Mouse (Mus musculus) bone marrow macrophage, adult 2 months (primary cell): ENCODE measurements at regions not wholly inside any gene's neighbourhood (a gene's known extent, or its start where the extent isn't known, plus 50 kb on each side); places are given as distances from the start of the nearest gene placed in this dataset.

Experiments
- CTCF ChIP-seq: IDR thresholded peaks from 2 replicates; pipeline ENCODE4 v1.5.1; 2012; ENCODE audit warnings: low read depth, mild to moderate bottlenecking, low read length, moderate library complexity
- POLR2A ChIP-seq: IDR thresholded peaks from 2 replicates; pipeline ENCODE4 v1.6.1; 2012; ENCODE audit warnings: mild to moderate bottlenecking, low read depth, low read length, borderline replicate concordance

DNA sequence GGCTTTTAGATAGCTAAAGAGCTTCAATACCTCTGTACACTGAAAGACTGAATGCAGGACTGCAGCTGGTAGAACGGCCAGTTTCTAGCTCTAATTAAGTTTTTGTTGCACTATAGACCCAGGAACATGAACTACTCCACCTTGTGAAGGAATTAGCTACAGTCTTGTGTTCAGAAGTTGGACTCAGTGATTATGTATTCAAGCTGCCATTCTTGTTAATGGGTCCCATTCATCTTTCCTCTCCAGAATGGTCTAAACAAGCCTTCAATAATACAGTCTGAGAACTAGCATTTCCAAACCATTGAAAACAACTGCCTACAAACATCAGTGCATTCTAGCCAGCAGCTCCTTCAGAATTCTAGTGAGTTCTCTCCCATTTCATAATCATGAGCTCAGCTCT is 362.4 kb downstream of the Meis1 start:
- TF ChIP-seq POLR2A (no peak), CTCF (no peak)
